Mouse (Mus musculus): ENCODE data around the gene Ajm1.
"Not testable (repeated sequence)": the region's sequence is repeated elsewhere in the genome, so short reads cannot be mapped to it uniquely, and the experiment has no call there.

Ajm1 gene

DNA sequence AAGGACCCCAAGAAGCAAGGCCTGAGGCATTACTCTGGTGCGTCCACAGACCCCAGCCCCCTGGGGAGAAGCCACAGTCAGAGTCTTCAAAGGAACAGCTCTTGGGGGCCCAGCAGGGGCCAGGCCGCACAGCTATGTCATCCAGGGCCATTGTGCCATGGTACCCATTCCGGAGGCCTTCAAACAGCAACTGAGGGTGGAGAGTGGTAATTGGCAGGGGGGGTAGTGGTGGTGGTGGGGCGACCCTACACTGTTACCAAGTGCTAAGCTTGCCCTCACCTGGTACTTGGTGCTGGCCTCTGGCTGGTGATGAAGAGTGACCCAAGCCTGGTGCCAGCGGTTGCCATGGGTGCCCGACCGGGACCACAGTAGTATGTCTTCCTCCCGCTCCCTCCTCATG, 15.8 kb downstream of the Ajm1 start:
- DNase-seq (ENCODE audit: low spot score): no peak

DNA sequence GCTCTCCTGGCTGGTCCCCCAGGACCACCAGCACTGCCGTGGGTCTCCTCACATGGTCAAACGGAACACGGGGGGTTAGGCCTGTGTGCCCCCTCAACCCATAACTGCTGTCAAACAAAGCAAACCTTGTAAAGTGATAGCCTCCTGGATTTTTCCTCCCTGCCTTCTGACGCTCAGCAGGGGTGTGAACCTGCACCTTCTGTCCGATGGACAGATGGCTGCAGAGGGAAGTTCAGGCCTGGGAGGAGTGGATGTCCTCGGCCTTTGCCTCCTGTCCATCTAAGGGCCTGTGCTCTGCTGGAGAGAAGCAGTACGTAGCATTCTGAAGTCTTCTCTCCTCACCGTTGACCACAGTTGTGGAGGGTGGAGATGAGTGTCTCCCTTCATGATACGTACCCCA, 19.6 kb downstream of the Ajm1 start:
- no peak for DNase-seq (ENCODE audit: low spot score)

DNA sequence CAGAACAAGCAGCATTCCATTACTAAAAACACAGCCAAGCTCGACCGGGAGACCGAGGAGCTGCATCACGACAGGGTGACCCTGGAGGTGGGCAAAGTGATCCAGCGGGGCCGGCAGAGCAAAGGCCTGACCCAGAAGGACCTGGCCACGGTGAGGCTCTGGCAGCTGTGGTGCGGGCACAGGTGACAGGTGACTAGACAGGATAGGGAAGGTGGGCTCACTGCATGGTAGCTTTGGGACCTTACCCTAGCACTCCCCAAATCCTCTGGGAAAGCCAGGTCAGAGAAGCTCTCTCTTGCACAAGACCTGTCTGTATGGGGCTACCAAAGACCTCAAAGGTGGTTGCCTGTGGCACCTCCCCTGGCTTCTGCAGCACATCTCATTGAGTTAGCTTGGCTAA, 21.0 kb downstream of the Ajm1 start:
- DNase-seq (ENCODE audit: low spot score): no peak

DNA sequence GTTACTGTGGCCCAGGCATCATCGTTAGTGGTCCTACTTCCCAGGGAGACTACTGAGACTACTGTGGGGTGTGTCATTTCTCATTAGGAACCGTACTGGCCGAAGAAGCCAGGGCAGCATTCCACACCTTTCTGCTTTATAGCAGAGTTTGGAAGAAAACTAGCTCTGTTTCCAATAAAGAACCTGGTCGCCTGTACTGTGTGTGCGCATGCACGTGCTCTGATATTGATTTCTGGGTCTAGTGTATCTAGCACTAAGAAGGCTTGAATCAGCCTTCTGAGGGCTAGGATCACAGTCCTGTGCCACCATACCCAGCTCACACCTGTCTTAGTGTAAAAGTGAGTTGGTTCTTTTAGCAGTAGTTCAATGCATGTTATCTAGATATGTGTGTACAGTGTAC, 22.8 kb downstream of the Ajm1 start:
- no peak for DNase-seq (ENCODE audit: low spot score)

DNA sequence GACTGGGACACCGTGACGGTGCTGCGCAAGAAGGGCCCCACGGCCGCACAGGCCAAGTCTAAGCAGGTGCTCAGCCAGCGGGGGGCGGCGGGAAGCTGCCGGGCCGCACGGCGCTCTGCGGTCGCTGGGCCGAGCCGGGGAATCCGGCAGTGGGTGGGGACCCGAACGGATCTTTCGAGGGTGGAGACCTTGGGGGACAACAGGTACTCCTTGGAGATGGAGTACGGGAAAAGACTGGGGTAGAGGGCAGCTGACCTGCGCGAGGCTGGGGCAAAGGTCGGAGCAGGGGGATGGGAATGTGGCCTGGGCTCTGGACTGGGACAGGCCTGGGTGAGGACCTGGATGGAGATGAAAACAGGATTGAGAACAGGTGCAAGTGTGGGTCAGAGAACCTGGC, 23.6 kb downstream of the Ajm1 start:
- DNase-seq (ENCODE audit: low spot score): no peak

DNA sequence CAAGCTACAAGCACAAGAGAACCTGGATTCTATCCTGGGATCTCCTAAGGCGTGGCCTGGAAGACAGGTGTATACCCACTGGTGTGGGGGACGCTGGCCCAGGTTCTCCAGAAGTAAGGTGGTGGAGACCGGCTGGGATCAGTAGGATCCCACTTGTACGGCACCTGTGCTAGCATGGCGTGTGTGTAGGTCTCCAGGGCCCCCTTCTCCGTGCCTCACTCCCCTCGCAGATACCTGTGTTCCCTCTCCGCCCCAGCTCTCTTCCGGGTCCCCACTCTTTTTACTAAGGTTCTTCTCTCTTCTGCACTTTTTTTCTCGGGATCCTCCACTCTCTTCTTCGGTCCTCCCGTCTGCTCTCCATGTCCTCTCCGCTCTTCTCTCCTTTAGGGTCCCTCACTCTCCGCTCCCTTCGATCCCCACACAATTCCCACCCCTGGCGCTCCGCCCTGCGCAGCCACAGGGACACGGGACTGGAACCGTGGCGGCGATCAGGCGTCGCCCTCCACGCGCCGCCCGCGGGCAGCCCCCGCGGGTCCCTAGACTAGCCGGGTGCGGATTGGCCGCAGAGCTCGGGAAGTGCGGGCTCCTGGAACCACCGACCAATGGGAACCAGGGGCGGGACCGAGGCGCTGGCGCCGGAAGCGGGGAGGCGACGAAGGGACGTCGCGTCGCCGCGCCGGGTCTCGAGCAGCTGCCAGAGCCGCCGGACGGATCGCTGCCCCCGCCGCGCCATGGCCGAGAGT, 24.2 kb downstream of the Ajm1 start, which contains the start of gene Edf1:
Gene Edf1 (plus strand): TSS at position 627 of the 743 bp plus-strand sequence.
- peak; percentile 95 for DNase-seq (ENCODE audit: low spot score)

DNA sequence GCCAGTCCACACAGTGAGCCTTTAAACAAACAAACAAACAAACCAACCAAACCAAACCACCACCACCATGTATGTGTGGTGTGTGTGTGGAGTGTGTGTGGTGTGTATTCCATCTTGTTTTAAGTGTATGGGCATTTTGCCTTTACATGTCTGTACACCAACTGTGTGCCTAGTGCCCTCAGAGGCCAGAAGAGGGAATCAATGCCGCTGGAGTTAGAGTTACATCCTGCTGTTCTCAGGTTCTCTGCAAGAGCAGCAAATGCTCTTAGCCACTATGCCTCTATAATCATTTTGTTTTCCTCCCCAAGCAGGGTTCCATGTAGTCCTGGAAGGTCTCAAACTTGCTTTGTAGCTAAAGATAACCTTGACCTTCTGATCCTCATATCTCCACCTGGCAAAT, 25.3 kb downstream of the Ajm1 start:
- DNase-seq (ENCODE audit: low spot score): no peak

DNA sequence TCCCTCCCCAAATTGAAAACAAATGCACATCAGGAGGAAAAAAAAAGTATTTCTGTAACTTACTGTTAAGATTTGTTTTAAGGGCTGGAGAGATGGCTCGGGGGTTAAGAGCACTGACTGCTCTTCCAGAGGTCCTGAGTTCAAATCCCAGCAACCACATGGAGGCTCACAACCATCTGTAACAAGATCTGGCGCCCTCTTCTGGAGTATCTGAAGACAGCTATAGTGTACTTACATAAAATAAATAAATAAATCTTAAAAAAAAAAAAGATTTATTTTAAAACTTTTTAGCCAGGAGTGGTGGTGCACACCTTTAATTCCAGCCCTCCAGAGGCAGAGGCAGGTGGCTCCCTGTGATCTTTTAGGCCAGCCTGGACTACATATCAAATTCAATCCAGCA, 26.1 kb downstream of the Ajm1 start:
- not testable (repeated sequence) for DNase-seq (ENCODE audit: low spot score)

DNA sequence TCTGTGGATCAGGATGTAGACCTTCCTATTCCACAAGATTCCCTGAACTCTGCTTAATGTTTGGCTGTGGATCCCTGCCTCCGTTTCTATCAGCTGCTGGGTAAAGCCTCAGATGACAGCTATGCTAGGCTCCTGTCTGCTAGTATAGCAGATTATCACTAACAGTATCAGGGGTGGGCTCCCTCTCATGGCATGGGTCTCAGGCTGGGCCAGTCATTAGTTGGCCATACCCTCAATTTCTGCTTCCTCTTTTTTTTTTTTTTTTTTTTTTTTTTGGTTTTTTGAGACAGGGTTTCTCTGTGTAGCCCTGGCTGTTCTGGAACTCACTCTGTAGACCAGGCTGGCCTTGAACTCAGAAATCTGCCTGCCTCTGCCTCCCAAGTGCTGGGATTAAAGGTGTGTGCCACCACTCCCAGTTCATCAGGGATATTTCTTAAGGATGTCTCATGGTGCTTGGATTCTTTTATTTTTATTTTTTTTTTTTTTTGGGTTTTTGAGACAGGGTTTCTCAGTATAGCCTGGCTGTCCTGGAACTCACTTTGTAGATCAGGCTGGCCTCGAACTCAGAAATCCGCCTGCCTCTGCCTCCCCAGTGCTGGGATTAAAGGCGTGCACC, 28.3 kb downstream of the Ajm1 start:
- not testable (repeated sequence) for DNase-seq (ENCODE audit: low spot score)

DNA sequence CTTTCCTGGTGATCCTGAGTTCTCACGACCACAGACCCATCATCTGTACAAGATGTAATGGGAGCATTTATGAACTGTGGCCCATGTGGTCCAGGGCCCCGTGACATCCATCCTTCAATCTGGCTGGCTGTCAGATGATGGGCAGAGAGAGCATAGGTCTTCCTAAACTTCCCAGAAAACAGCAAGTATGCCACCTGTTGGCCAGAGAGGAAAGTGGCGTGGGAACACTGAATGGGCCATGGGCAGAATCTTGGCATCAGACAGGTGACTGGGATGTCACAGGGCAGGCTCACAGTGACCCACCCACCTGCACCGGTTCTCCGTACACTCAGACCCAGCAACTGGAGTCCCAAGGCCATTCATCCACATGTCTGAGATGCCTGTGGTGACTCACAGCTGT, 30.4 kb downstream of the Ajm1 start:
- peak; percentile 64 for DNase-seq (ENCODE audit: low spot score)

DNA sequence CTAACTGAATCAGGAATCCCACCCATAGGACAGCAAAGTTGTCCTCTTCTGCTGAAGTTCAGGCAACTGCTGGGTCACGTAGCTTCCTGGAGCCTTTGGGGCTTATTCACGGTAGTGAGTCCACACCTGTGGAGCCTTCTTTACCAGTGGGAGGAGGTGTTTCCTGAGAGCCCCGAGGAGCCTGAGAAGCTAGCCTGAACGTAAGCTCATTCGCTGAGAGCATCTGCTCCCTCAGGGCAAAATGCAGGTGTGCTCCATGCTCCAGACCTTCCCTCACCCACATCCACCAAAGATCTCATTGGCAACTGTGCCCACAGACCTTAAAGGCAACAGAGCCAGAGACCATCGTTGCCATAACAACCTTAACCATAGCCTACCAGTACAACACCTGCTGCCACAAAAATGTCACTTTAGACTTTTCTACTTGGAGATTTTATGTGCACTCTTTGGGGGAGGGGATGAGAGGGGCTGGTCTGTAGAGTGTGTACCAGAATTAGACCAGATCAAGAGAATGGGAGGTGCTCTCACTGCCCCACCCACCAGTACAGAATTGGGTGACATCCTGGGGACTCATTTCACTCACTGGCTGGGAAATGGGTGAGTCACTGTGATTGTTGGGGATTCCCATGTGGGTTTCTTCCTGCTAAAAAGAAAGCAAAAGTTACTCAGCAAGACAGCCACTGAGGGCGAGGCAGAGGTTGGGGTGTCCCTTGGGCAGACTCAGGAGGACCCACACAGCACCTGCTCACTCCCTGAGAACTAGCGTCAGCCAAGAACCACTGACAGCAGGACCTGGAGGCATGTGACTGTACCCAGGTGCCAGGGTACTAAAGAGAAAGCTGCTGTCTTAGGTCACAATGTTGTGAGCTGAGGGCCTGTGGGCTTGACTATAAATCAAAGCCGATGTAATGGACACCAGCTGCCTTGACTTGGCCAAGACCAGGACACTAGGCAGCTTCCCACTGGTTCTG, 32.3 kb downstream of the Ajm1 start:
- DNase-seq (ENCODE audit: low spot score): no peak

DNA sequence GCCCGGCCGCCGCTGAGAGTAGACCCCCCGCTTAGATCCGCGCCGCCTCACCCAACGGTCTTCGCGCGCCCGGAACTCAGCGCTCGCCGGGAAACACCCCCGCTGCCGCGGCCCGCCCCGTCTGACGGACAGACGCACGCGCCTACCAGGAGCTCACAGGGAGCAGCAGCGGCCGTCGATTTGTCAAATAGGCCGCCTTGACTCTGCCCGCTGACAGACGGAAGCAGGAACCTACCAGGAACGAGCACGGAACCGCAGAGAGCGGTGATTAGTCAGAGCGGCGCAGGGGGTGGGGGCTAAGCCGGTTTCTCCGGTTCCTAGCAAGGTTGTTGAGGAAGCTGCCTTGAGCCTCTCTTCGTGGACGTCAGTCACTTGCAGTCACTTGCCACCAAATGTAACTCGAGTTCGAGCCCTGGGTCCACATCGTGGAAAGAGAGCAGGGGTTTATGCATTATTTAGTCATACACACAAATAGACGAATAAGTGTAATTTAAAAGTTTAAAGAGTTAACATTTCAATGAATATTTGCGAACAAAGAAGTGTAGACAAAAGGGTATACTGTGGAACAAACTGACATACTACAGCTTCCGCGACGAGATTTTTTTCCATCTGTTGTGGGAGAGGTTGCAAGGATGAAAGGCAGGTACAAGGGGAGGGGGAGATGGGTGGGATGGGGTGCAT, 34.6 kb downstream of the Ajm1 start, which contains the start of gene Traf2:
Gene Traf2 (minus strand): TSS at position 130 of the 681 bp plus-strand sequence.
- DNase-seq (ENCODE audit: low spot score): peak; percentile 99

DNA sequence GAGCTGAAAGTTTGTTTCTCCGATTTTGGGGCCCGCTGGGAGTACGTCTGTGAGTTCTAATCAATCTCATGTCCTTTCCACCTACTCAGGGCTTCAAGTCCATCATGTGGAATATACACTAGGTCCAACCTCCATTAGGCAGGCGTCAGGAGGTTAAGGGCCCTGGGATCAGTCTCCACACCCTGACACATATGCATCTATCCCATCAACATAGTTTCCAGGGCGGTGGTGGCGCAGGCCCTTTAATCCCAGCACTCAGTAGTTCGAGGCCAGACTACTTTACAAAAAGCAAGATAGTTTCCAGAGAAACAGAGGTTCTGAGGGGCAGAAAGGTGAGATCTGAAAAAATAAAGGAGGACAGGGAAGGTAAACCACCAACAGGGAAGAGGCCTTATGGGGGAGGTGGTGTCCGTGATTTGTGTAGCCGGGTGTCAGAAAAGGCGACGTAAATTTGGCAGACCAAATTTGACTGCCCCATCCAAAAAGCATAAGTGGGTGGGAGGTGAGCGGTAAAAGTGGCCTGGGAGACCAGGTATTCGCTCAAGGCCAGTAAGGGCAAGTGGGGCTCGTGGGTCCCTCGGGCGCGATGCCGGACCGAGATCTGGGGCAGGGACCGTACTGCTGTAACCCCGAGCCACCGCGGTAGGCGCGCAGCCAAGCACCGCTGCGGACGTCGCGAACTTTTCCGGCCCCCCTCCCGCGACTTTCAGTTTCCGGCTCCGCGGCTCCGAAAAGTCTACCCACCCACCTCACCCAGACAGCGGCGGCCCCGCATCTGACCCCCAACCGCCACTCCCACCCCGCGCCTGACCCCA, 35.4 kb downstream of the Ajm1 start:
- DNase-seq (ENCODE audit: low spot score): no peak

DNA sequence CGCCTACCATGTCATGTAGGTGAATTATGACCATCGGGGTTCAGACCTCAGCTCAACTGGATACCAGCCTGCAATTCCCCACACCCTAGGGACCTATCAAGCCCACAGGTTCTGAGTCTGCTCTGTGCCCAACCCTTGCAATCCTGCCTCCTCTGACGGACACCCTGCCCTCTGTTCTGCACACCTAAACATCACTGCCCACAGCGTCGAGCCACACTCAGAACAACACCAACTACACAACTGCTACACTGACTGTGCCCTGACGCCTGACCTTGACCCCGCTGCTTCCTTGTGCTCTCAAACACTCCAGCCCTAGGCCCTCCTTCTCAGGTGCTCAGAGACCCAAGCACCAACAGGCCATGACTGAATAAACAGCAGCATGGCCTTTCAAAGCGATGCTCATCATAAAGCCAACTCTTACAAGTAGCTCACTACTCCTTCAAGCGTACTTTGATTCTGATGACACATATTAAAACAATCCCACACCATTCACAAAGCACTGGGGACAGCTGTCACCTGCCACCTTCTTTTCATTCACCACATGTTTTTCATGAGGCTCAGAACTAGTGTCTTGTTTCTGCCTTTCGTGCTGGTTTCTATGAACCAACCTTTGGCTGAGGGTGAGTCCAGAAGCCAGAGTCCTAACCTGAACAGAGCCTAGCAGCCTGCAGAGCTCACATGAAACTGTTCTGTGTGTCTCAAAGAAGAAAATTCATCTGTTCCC, 39.8 kb downstream of the Ajm1 start:
- DNase-seq (ENCODE audit: low spot score): no peak

DNA sequence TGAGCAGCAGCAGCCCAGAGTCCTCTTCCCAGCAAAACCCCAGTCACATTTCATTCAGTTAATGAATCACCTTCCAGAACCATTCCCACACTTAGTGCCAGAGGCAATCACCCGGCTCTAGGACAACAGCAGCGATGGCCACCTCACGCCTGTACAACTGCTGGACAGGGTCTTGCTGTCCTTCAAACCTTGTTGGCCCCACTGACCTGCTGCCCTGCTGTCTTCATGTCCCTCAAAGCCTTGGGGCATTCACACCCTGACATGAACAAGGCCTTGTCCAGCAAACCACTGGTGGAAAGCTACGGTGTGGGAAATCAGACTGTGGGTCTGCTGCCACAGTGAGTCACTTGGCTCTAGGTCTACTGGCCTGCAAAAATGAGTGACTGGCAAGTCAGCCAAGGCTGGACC, 41.0 kb downstream of the Ajm1 start:
- DNase-seq (ENCODE audit: low spot score): no peak

DNA sequence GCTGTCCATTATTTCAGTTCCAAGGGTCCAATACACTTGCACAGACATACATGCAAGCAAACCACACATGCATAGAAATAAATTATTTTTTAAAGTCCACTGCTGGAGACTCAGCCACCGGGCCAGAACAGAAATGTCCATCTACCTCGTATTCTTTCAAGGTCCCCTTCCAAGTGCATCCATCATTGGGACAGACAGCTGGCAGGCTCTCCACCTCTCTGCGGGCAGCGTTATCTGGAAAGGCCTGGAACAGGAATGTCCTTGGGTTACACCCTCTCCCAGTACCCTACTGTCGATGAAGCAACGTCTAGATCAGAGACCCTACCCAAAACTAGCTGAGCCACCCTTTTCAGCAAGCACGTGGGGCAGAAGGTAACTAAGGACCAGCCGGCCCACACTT, 45.0 kb downstream of the Ajm1 start:
- DNase-seq (ENCODE audit: low spot score): no peak

DNA sequence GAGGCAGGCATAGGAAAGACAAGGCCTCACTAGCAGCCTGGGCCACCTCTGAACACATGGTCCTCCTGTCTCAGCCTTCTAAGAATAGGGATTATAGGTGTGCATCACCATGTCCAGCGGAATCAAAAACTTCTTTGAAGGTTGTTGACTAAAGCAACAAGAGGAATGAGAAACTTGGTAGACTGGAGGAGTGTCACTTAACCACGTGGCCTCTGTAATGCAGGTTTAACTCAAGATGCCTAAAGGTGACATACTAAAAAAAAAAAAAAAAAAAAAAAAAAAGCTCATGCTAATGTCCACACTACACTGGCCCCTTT, 46.7 kb downstream of the Ajm1 start:
- no peak for DNase-seq (ENCODE audit: low spot score)

DNA sequence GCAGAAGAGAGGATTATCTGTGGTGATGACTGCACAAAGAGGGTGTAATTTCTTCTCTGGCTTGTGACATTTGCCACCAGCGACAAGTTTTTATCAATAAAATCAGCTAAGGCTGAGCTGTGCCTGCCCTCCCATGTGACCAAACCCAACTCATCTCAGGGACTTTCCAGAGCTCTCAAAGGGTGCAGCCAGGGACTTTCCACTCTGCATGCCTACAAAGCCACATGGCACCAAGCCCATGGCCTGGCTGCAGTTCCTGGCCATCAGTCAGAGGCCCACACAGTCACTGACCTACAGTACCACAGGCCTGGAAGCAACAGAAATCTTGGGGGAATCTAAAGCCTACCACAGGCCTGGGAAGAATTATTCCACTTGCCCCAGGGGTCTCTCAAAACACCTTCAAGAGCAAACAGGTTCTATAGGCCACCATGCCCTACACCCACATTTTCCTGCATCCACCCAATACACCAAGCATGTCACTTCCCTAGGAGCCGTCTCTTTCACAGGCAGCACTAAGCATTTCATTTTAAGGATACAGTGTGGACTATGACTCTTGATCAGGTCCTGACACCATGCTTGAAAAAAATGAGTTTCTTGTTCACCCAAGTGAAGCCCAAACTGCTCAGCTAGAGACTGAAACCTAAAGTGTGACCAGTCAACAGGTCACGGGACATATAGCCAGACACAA, 47.2 kb downstream of the Ajm1 start:
- DNase-seq (ENCODE audit: low spot score): peak; percentile 65

DNA sequence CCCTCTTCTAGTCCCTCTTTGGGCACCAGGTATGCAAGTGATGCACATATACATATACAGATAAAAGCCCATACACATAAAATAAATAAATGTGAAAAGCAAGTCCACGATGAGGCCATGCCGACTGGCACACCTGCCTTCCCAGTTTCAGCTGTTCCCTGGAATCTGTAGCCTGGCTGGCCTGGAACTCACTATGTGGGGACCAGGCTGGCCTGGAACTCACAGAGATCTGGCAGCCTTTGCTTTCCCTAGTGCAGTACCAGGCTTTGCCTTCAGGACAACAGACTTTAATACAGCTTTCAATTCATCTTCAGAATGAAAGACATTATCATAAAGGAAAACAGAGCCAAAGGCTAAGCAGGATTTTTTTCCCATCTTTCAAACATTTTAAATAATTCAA, 47.9 kb downstream of the Ajm1 start:
- no peak for DNase-seq (ENCODE audit: low spot score)

Data from layer of hippocampus, adult 11-12 months (tissue).